Mouse (Mus musculus) ES-E14 (cell line): ENCODE results near the gene Hal. TPM values are rescaled to one million over a fixed set of nuclear protein-coding genes. Genes with fewer than 3 reads are reported as not detected.

ENCODE experiments used
- DNase-seq: peaks from one replicate; pipeline ENCODE4 v3.0.0-alpha.2; 2013; ENCODE audit warnings: low read depth, low spot score
- H3K27ac ChIP-seq: 2 replicates; pipeline ENCODE4 v1.5.1; 2012; ENCODE audit warnings: low read depth, mild to moderate bottlenecking, low read length, moderate library complexity, mixed read lengths; ENCODE audit not compliant: poor library complexity, insufficient read depth, severe bottlenecking
- H3K36me3 ChIP-seq: 2 replicates; pipeline ENCODE4 v1.6.1; 2012; ENCODE audit warnings: mild to moderate bottlenecking, low read length, moderate library complexity, mixed read lengths; ENCODE audit not compliant: control insufficient read depth, poor library complexity, insufficient read depth, severe bottlenecking
- H3K4me1 ChIP-seq, 2 experiments: fragments of 150-350 bp in 1 of 2; sonication (generic) in 1 of 2; 2 replicates each; pipeline ENCODE4 v1.6.1; 2012; ENCODE audit warnings: low read length in 2 of 2, mild to moderate bottlenecking in 1 of 2, mixed read lengths in 1 of 2; ENCODE audit not compliant: control insufficient read depth in 2 of 2, insufficient read depth in 2 of 2, poor library complexity in 1 of 2
- H3K4me3 ChIP-seq, 2 experiments: fragments of 150-350 bp in 1 of 2; sonication (generic) in 1 of 2; 2 replicates each; pipeline ENCODE4 v1.5.1; 2012; ENCODE audit warnings: low read length in 2 of 2, low read depth in 1 of 2, mild to moderate bottlenecking in 1 of 2, mixed read lengths in 1 of 2; ENCODE audit not compliant: insufficient read depth in 1 of 2, poor library complexity in 1 of 2, severe bottlenecking in 1 of 2
- H3K9ac ChIP-seq: 2 replicates; pipeline ENCODE4 v1.6.1; 2012; ENCODE audit warnings: low read depth, mild to moderate bottlenecking, low read length, mixed read lengths; ENCODE audit not compliant: poor library complexity, insufficient read depth, severe bottlenecking
- H3K9me3 ChIP-seq: fragments of 150-350 bp; sonication (generic); 2 replicates; pipeline ENCODE4 v1.6.1; 2012; ENCODE audit warnings: low read depth, mild to moderate bottlenecking, low read length; ENCODE audit not compliant: control insufficient read depth, insufficient read depth
- CHD2 ChIP-seq: IDR thresholded peaks from 2 replicates; pipeline ENCODE4 v1.6.1; 2014; ENCODE audit warnings: mild to moderate bottlenecking, low read depth, low read length, inconsistent platforms
- HCFC1 ChIP-seq: IDR thresholded peaks from 2 replicates; pipeline ENCODE4 v1.6.1; 2012; ENCODE audit warnings: low read length, inconsistent platforms, borderline replicate concordance; ENCODE audit not compliant: insufficient read depth
- MAFK ChIP-seq: IDR thresholded peaks from 2 replicates; pipeline ENCODE4 v1.6.1; 2014; ENCODE audit warnings: mild to moderate bottlenecking, low read depth, low read length, inconsistent platforms; ENCODE audit not compliant: insufficient read depth
- ZC3H11A ChIP-seq: IDR thresholded peaks from 2 replicates; pipeline ENCODE4 v1.6.1; 2012; ENCODE audit warnings: low read depth, mild to moderate bottlenecking, inconsistent platforms, low read length, borderline replicate concordance
- ZNF384 ChIP-seq: IDR thresholded peaks from 2 replicates; pipeline ENCODE4 v1.6.1; 2012; ENCODE audit warnings: low read depth, low read length, inconsistent platforms
- in situ Hi-C, 2 experiments: fragments of 600-800 bp; cut with MboI; formaldehyde crosslinking; loops; one replicate each; pipeline ENCODE4 v1.15.1; 2025; ENCODE audit warnings: low sequenced_read_pairs in 2 of 2, inconsistent platforms in 1 of 2; ENCODE audit not compliant: unreplicated experiment in 2 of 2
- total RNA-seq: library from RNA; depleted of rRNA; stranded (reverse); fragments of 300-350 nt; gene quantifications from 2 replicates; pipeline ENCODE4 v1.2.3, GENCODE M21; 2012

Gene Hal
- total RNA-seq, 1 experiment: 5.7 TPM

- TF ChIP-seq ZNF384 (no peak), HCFC1 (no peak), ZC3H11A (no peak), MAFK (no peak), CHD2 (no peak)
- peaks cover 0 to 17% of the 10 kb centered on the region in 2 experiments; a peak in 2 of 4 replicates for H3K4me1 ChIP-seq
- no peaks in the 10 kb centered on the region for H3K9me3 ChIP-seq
- H3K4me3 ChIP-seq: no peak overlapping the region
- in situ Hi-C loops: no loop called here
- no peak overlapping the region for H3K9ac ChIP-seq
- H3K27ac ChIP-seq: no peak overlapping the region
- H3K36me3 ChIP-seq: no peaks in the 10 kb centered on the region
- DNase-seq: no peak
Measured at GRCm38 (mm10) chr10:93538818-93539217, 50.2 kb downstream of the Hal start.

GRCm38 (mm10) chr10:93539775-93540430, 51.3 kb downstream of the Hal start, which contains the start of gene Amdhd1:
Gene Amdhd1 (minus strand): TSS chr10:93540033.
- Histone ChIP-seq H3K9me3 (no peaks in the 10 kb centered on the region), H3K36me3 (no peaks in the 10 kb centered on the region), H3K4me3 (peak within 1 kb of the TSS; percentile 37 to 43; a peak in 3 of 4 replicates), H3K27ac (no peak within 1 kb of the TSS), H3K4me1 (peaks cover 0 to 16% of the 10 kb centered on the region in 2 experiments; a peak in 2 of 4 replicates), H3K9ac (peak within 1 kb of the TSS; percentile 27; the same call in 1 of the 2 replicates)
- DNase-seq: no peak
- TF ChIP-seq ZC3H11A (no peak), MAFK (no peak), ZNF384 (no peak), HCFC1 (no peak), CHD2 (no peak)
- in situ Hi-C loops: no loop called here

- H3K4me1 ChIP-seq: peaks cover 0 to 16% of the 10 kb centered on the region in 2 experiments; a peak in 2 of 4 replicates
- no peaks in the 10 kb centered on the region for H3K36me3 ChIP-seq
- in situ Hi-C loops: no loop called here
- H3K27ac ChIP-seq: no peak within 1 kb of the TSS
- no peaks in the 10 kb centered on the region for H3K9me3 ChIP-seq
- DNase-seq: no peak
- peak within 1 kb of the TSS; percentile 37 to 43; a peak in 3 of 4 replicates for H3K4me3 ChIP-seq
- H3K9ac ChIP-seq: peak within 1 kb of the TSS; percentile 27; the same call in 1 of the 2 replicates
- TF ChIP-seq ZC3H11A (no peak), ZNF384 (no peak), HCFC1 (no peak), CHD2 (no peak)
Measured at GRCm38 (mm10) chr10:93540431-93541210, 52.1 kb downstream of the Hal start, which contains the start of gene Ccdc38. Gene Ccdc38 (plus strand): TSS chr10:93540632.

GRCm38 (mm10) chr10:93541585-93541984, 53.0 kb downstream of the Hal start:
- no peaks in the 10 kb centered on the region for H3K36me3 ChIP-seq
- no peak for DNase-seq
- no peaks in the 10 kb centered on the region for H3K9me3 ChIP-seq
- no peak for TF ChIP-seq CHD2
- TF ChIP-seq MAFK: no peak
- no peak for TF ChIP-seq ZNF384
- no peak for TF ChIP-seq HCFC1
- no peak for TF ChIP-seq ZC3H11A
- H3K27ac ChIP-seq: no peak overlapping the region; the same call in 1 of the 2 replicates
- H3K9ac ChIP-seq: no peak overlapping the region
- peaks cover 0 to 19% of the 10 kb centered on the region in 2 experiments; a peak in 2 of 4 replicates for H3K4me1 ChIP-seq
- H3K4me3 ChIP-seq: no peak overlapping the region
- in situ Hi-C loops: no loop called here
